Mouse (Mus musculus): Measurements from ENCODE around the gene Cutc. TPM values are rescaled to one million over a fixed set of nuclear protein-coding genes. Genes with fewer than 3 reads are reported as not detected.
A peak's percentile ranks its signal among the peaks of the same experiment; 100 is the strongest.

Cutc gene
- polyA plus RNA-seq, 1 experiment from 2014 or later = 13.7 TPM

- 0 out of 2 replicates have a peak, but pooled peaks cover 5% of the 10 kb centered on the region for H3K4me1 ChIP-seq (replicated peaks)
- H3K9me3 ChIP-seq = no peaks in the 10 kb centered on the region
- no peak overlapping the region for H3K9ac ChIP-seq (replicated peaks)
- H3K4me2 ChIP-seq = no peak overlapping the region
- no peak for ATAC-seq (ENCODE audit: insufficient number of reproducible peaks, insufficient read depth, low FRiP score, low TSS enrichment, low read depth)
- WGBS = 89% methylated on average over 7 of the region's 7 CpGs
- no peaks in the 10 kb centered on the region for H3K27me3 ChIP-seq
- H3K4me3 ChIP-seq (replicated peaks) = no peak overlapping the region
- no peak overlapping the region for H3K27ac ChIP-seq
- peaks cover 83% of the 10 kb centered on the region for H3K36me3 ChIP-seq
These were observed 28.0 kb upstream of the Cutc start for GRCm38 (mm10) chr19:43724821-43725220.

- ATAC-seq (ENCODE audit: insufficient number of reproducible peaks, insufficient read depth, low FRiP score, low TSS enrichment, low read depth) = no peak
- H3K4me2 ChIP-seq = no peak overlapping the region
- H3K4me3 ChIP-seq (replicated peaks) = no peak overlapping the region
- no peaks in the 10 kb centered on the region for H3K27me3 ChIP-seq
- no peak overlapping the region for H3K9ac ChIP-seq (replicated peaks)
- no peaks in the 10 kb centered on the region for H3K9me3 ChIP-seq
- WGBS = 95% methylated on average over 15 of the region's 15 CpGs
- no peak overlapping the region for H3K27ac ChIP-seq
- H3K36me3 ChIP-seq = peaks cover 68% of the 10 kb centered on the region
- H3K4me1 ChIP-seq (replicated peaks) = peaks cover 5% of the 10 kb centered on the region; the same call in 1 of the 2 replicates
These were observed 26.2 kb upstream of the Cutc start for GRCm38 (mm10) chr19:43726510-43727146.

GRCm38 (mm10) chr19:43729296-43730036 is 23.3 kb upstream of the Cutc start:
- Histone ChIP-seq H3K9me3 (no peaks in the 10 kb centered on the region), H3K4me1 (replicated peaks) (peaks cover 5% of the 10 kb centered on the region; the same call in 1 of the 2 replicates), H3K27ac (0 out of 2 replicates have a peak overlapping the region, but pooled peaks have one; percentile 41), H3K4me2 (peak overlapping the region; percentile 49), H3K36me3 (peaks cover 55% of the 10 kb centered on the region), H3K4me3 (replicated peaks) (peak overlapping the region; percentile 32), H3K9ac (replicated peaks) (peak overlapping the region; percentile 31; the same call in 1 of the 2 replicates), H3K27me3 (no peaks in the 10 kb centered on the region)
- WGBS = 47% methylated on average over 22 of the region's 22 CpGs
- 0 out of 2 replicates have a peak, but pooled peaks have one; percentile 47 for ATAC-seq (ENCODE audit: insufficient number of reproducible peaks, insufficient read depth, low FRiP score, low TSS enrichment, low read depth)

GRCm38 (mm10) chr19:43730037-43730428 is 22.8 kb upstream of the Cutc start:
- Histone ChIP-seq H3K27me3 (no peaks in the 10 kb centered on the region), H3K4me1 (replicated peaks) (peaks cover 5% of the 10 kb centered on the region; the same call in 1 of the 2 replicates), H3K36me3 (peaks cover 55% of the 10 kb centered on the region), H3K27ac (0 out of 2 replicates have a peak overlapping the region, but pooled peaks have one; percentile 41), H3K4me2 (peak overlapping the region; percentile 49), H3K9me3 (no peaks in the 10 kb centered on the region), H3K9ac (replicated peaks) (no peak overlapping the region), H3K4me3 (replicated peaks) (peak overlapping the region; percentile 32)
- WGBS = 36% methylated on average over 8 of the region's 8 CpGs
- ATAC-seq (ENCODE audit: insufficient number of reproducible peaks, insufficient read depth, low FRiP score, low TSS enrichment, low read depth) = no peak

- H3K27ac ChIP-seq = no peak overlapping the region
- no peak for ATAC-seq (ENCODE audit: insufficient number of reproducible peaks, insufficient read depth, low FRiP score, low TSS enrichment, low read depth)
- H3K9me3 ChIP-seq = no peaks in the 10 kb centered on the region
- no peak overlapping the region for H3K9ac ChIP-seq (replicated peaks)
- 52% methylated on average over 7 of the region's 7 CpGs for WGBS
- H3K4me2 ChIP-seq = no peak overlapping the region
- peaks cover 5% of the 10 kb centered on the region; the same call in 1 of the 2 replicates for H3K4me1 ChIP-seq (replicated peaks)
- no peaks in the 10 kb centered on the region for H3K27me3 ChIP-seq
- H3K36me3 ChIP-seq = peaks cover 53% of the 10 kb centered on the region
- no peak overlapping the region for H3K4me3 ChIP-seq (replicated peaks)
These were observed 21.6 kb upstream of the Cutc start for GRCm38 (mm10) chr19:43731157-43731556.

- Histone ChIP-seq H3K4me3 (replicated peaks) (no peak overlapping the region), H3K9ac (replicated peaks) (no peak overlapping the region), H3K4me1 (replicated peaks) (no peaks in the 10 kb centered on the region), H3K36me3 (peaks cover 88% of the 10 kb centered on the region), H3K27me3 (no peaks in the 10 kb centered on the region), H3K9me3 (no peaks in the 10 kb centered on the region), H3K27ac (no peak overlapping the region), H3K4me2 (no peak overlapping the region)
- WGBS = 97% methylated on average over 10 of the region's 10 CpGs
- ATAC-seq (ENCODE audit: insufficient number of reproducible peaks, insufficient read depth, low FRiP score, low TSS enrichment, low read depth) = no peak
These were observed 14.4 kb upstream of the Cutc start for GRCm38 (mm10) chr19:43738409-43738808.

- Histone ChIP-seq H3K4me2 (no peak overlapping the region), H3K36me3 (peaks cover 88% of the 10 kb centered on the region), H3K27ac (no peak overlapping the region), H3K9ac (replicated peaks) (no peak overlapping the region), H3K4me1 (replicated peaks) (no peaks in the 10 kb centered on the region), H3K27me3 (no peaks in the 10 kb centered on the region), H3K4me3 (replicated peaks) (no peak overlapping the region), H3K9me3 (no peaks in the 10 kb centered on the region)
- WGBS = 95% methylated on average over 7 of the region's 7 CpGs
- no peak for ATAC-seq (ENCODE audit: insufficient number of reproducible peaks, insufficient read depth, low FRiP score, low TSS enrichment, low read depth)
These were observed 9.4 kb upstream of the Cutc start for GRCm38 (mm10) chr19:43743401-43743800.

- H3K36me3 ChIP-seq = peaks cover 87% of the 10 kb centered on the region
These were observed 7.1 kb upstream of the Cutc start for GRCm38 (mm10) chr19:43745740-43746139.

GRCm38 (mm10) chr19:43747877-43748276 is 4.9 kb upstream of the Cutc start:
- Histone ChIP-seq H3K4me2 (no peak overlapping the region), H3K9ac (replicated peaks) (no peak overlapping the region), H3K27me3 (no peaks in the 10 kb centered on the region), H3K36me3 (peaks cover 74% of the 10 kb centered on the region), H3K9me3 (no peaks in the 10 kb centered on the region), H3K4me3 (replicated peaks) (no peak overlapping the region), H3K4me1 (replicated peaks) (no peaks in the 10 kb centered on the region; the same call in 1 of the 2 replicates), H3K27ac (no peak overlapping the region)
- WGBS = 93% methylated on average over 4 of the region's 4 CpGs
- ATAC-seq (ENCODE audit: insufficient number of reproducible peaks, insufficient read depth, low FRiP score, low TSS enrichment, low read depth) = no peak

More at GRCm38 (mm10) chr19:43745740-43746139, 7.1 kb upstream of the Cutc start:
- Histone ChIP-seq H3K27ac (no peak overlapping the region), H3K4me1 (replicated peaks) (no peaks in the 10 kb centered on the region), H3K27me3 (no peaks in the 10 kb centered on the region), H3K4me2 (no peak overlapping the region), H3K9me3 (no peaks in the 10 kb centered on the region), H3K4me3 (replicated peaks) (no peak overlapping the region), H3K9ac (replicated peaks) (no peak overlapping the region)
- ATAC-seq (ENCODE audit: insufficient number of reproducible peaks, insufficient read depth, low FRiP score, low TSS enrichment, low read depth) = no peak
- 95% methylated on average over 3 of the region's 3 CpGs for WGBS

GRCm38 (mm10) chr19:43750008-43750407 is 2.8 kb upstream of the Cutc start:
- Histone ChIP-seq H3K4me2 (no peak overlapping the region), H3K36me3 (peaks cover 56% of the 10 kb centered on the region), H3K4me3 (replicated peaks) (no peak overlapping the region), H3K9ac (replicated peaks) (no peak overlapping the region), H3K27ac (no peak overlapping the region), H3K4me1 (replicated peaks) (peaks cover 4% of the 10 kb centered on the region; the same call in 1 of the 2 replicates), H3K27me3 (no peaks in the 10 kb centered on the region), H3K9me3 (no peaks in the 10 kb centered on the region)
- 91% methylated on average over 2 of the region's 2 CpGs for WGBS
- no peak for ATAC-seq (ENCODE audit: insufficient number of reproducible peaks, insufficient read depth, low FRiP score, low TSS enrichment, low read depth)

GRCm38 (mm10) chr19:43753226-43753835 is 535 bp downstream of the Cutc start:
- Histone ChIP-seq H3K27ac (peak overlapping the region; percentile 96), H3K4me3 (replicated peaks) (peak overlapping the region; percentile 65), H3K36me3 (peaks cover 23% of the 10 kb centered on the region), H3K4me1 (replicated peaks) (peaks cover 4% of the 10 kb centered on the region; the same call in 1 of the 2 replicates), H3K9me3 (no peaks in the 10 kb centered on the region), H3K4me2 (peak overlapping the region; percentile 56), H3K9ac (replicated peaks) (peak overlapping the region; percentile 75), H3K27me3 (no peaks in the 10 kb centered on the region)
- ATAC-seq (ENCODE audit: insufficient number of reproducible peaks, insufficient read depth, low FRiP score, low TSS enrichment, low read depth) = peak; percentile 83
- WGBS = 2% methylated on average over 24 of the region's 24 CpGs
